Mouse (Mus musculus) heart, adult 2 months (tissue): ENCODE data around the gene Gm525.

Experiments
- CTCF ChIP-seq: fragments of 200-600 bp; IDR thresholded peaks from 2 replicates; pipeline ENCODE4 v1.8.1; 2022; ENCODE audit warnings: antibody characterized with exemption, mild to moderate bottlenecking, moderate library complexity
- EP300 ChIP-seq: fragments of 200-500 bp; IDR thresholded peaks from 2 replicates; pipeline ENCODE4 v1.6.1; 2011; ENCODE audit warnings: low read depth, low read length, control low read depth; ENCODE audit not compliant: insufficient read depth
- POLR2A ChIP-seq: fragments of 200-500 bp; IDR thresholded peaks from 2 replicates; pipeline ENCODE4 v1.6.1; 2011; ENCODE audit warnings: mild to moderate bottlenecking, low read depth, low read length, control low read depth; ENCODE audit not compliant: insufficient read depth

DNA sequence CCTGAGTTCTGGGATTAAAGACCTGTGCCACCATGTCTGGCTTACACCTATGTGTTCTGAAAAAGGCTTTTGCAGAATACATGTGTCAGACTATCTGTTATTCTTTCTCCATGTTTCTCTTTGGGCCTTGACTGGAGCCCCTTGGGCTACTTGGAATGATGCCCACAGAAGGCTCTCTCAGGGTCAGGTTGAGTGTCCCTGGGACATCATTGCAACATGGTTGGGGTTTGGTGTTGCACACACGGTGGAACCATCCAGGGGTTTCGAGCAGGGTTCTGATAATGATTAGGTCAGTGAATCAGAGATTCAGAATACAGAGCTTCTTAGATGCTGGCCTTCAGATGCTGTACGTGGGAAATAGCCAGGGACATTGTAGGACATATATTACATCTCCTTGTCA is 4.7 kb downstream of the Gm525 start:
- no peak for TF ChIP-seq POLR2A
- TF ChIP-seq CTCF = no peak
- no peak for TF ChIP-seq EP300
